Mouse (Mus musculus): Measurements from ENCODE around the gene Zfp949.
"Not testable (repeated sequence)": the region's sequence is repeated elsewhere in the genome, so short reads cannot be mapped to it uniquely, and the experiment has no call there.

Zfp949 gene

GRCm38 (mm10) chr9:88545534-88545933 is 2.3 kb upstream of the Zfp949 start:
- no peak for DNase-seq

- peak; percentile 32 to 36 for DNase-seq
These were observed 1.7 kb upstream of the Zfp949 start for GRCm38 (mm10) chr9:88546166-88546565.

- no peak for DNase-seq
These were observed 1.2 kb upstream of the Zfp949 start for GRCm38 (mm10) chr9:88546657-88547056.

GRCm38 (mm10) chr9:88547270-88547669 is 550 bp upstream of the Zfp949 start:
- peak; percentile 26 to 41 for DNase-seq

GRCm38 (mm10) chr9:88548614-88548945 is 760 bp downstream of the Zfp949 start:
- DNase-seq, result no peak

GRCm38 (mm10) chr9:88553071-88553470 is 5.3 kb downstream of the Zfp949 start:
- DNase-seq, result no peak

GRCm38 (mm10) chr9:88558146-88558545 is 10.3 kb downstream of the Zfp949 start:
- no peak for DNase-seq

- not testable (repeated sequence) for DNase-seq
These were observed 13.7 kb downstream of the Zfp949 start for GRCm38 (mm10) chr9:88561476-88561875.

- not testable (repeated sequence) for DNase-seq
These were observed 22.7 kb downstream of the Zfp949 start for GRCm38 (mm10) chr9:88570471-88570870.

- DNase-seq, result not testable (repeated sequence)
These were observed 32.8 kb downstream of the Zfp949 start, which contains the start of gene Trim43a for GRCm38 (mm10) chr9:88580591-88580990. Gene Trim43a, plus strand, starts transcription at chr9:88580891.

GRCm38 (mm10) chr9:88593708-88594107 is 45.9 kb downstream of the Zfp949 start:
- not testable (repeated sequence) for DNase-seq

- peak; percentile 94 to 95 for DNase-seq
These were observed 51.7 kb downstream of the Zfp949 start for GRCm38 (mm10) chr9:88599206-88600162.
